Mouse (Mus musculus) embryonic facial prominence, embryonic 11.5 days (tissue): ENCODE data around the gene Stx7. TPM values are rescaled to one million over a fixed set of nuclear protein-coding genes. Genes with fewer than 3 reads are reported as not detected.

Experiments
- ATAC-seq: fragments of 200-750 bp; cut with Nextera tagmentation; replicated peaks from 2 replicates; pipeline ENCODE4 v1.8.0; 2017; ENCODE audit warnings: low read depth; ENCODE audit not compliant: insufficient number of reproducible peaks, low FRiP score, low TSS enrichment
- DNase-seq: peaks from one replicate; pipeline ENCODE4 v3.0.0-alpha.2; 2015; ENCODE audit warnings: low spot score
- H3K27ac ChIP-seq: fragments of 300-500 bp; sonication (generic); replicated peaks from 2 replicates; pipeline ENCODE4 v1.5.1; 2014; ENCODE audit warnings: mild to moderate bottlenecking, low read depth, low read length, control low read depth
- H3K27me3 ChIP-seq: fragments of 300-500 bp; sonication (generic); 2 replicates; pipeline ENCODE4 v1.6.1; 2014; ENCODE audit warnings: mild to moderate bottlenecking, low read length, moderate library complexity, mixed read lengths; ENCODE audit not compliant: control insufficient read depth, insufficient read depth
- H3K36me3 ChIP-seq: fragments of 300-500 bp; sonication (generic); replicated peaks from 2 replicates; pipeline ENCODE4 v1.6.1; 2014; ENCODE audit warnings: low read depth, mild to moderate bottlenecking, low read length, moderate library complexity, mixed read lengths; ENCODE audit not compliant: control insufficient read depth, insufficient read depth
- H3K4me1 ChIP-seq: fragments of 300-500 bp; sonication (generic); 2 replicates; pipeline ENCODE4 v1.6.1; 2014; ENCODE audit warnings: low read length, mixed read lengths; ENCODE audit not compliant: control insufficient read depth, insufficient read depth
- H3K4me2 ChIP-seq: fragments of 300-500 bp; sonication (generic); 2 replicates; pipeline ENCODE4 v1.6.1; 2014; ENCODE audit warnings: low read depth, mild to moderate bottlenecking, control low read depth, low read length, moderate library complexity
- H3K4me3 ChIP-seq: fragments of 300-500 bp; sonication (generic); 2 replicates; pipeline ENCODE4 v1.5.1; 2014; ENCODE audit warnings: low read depth, low read length, control low read depth
- H3K9ac ChIP-seq: fragments of 300-500 bp; sonication (generic); replicated peaks from 2 replicates; pipeline ENCODE4 v1.6.1; 2014; ENCODE audit warnings: mild to moderate bottlenecking, control low read depth, low read length
- H3K9me3 ChIP-seq: fragments of 300-500 bp; sonication (generic); replicated peaks from 2 replicates; pipeline ENCODE4 v1.6.1; 2016; ENCODE audit warnings: mild to moderate bottlenecking, low read length, inconsistent platforms, mixed read lengths; ENCODE audit not compliant: control insufficient read depth
- WGBS: fragments of 180-500 bp; shearing (Covaris S2); extraction: QIAGEN DNeasy Blood & Tissue Kit; methylation state at CpG from one replicate; pipeline ENCODE4 v1.1.7; 2014; 5-methylcytosine and 5-hydroxymethylcytosine counted together
- polyA plus RNA-seq: library from polyadenylated mRNA; unstranded; fragments of >200 nt; fragmentation: Nextera tagmentation; extraction: Ambion mirVana; gene quantifications from 2 replicates; pipeline ENCODE4 v1.2.1, GENCODE M21; 2014

The Stx7 gene
- polyA plus RNA-seq, 1 experiment from 2014 or later: 79.4 TPM

DNA sequence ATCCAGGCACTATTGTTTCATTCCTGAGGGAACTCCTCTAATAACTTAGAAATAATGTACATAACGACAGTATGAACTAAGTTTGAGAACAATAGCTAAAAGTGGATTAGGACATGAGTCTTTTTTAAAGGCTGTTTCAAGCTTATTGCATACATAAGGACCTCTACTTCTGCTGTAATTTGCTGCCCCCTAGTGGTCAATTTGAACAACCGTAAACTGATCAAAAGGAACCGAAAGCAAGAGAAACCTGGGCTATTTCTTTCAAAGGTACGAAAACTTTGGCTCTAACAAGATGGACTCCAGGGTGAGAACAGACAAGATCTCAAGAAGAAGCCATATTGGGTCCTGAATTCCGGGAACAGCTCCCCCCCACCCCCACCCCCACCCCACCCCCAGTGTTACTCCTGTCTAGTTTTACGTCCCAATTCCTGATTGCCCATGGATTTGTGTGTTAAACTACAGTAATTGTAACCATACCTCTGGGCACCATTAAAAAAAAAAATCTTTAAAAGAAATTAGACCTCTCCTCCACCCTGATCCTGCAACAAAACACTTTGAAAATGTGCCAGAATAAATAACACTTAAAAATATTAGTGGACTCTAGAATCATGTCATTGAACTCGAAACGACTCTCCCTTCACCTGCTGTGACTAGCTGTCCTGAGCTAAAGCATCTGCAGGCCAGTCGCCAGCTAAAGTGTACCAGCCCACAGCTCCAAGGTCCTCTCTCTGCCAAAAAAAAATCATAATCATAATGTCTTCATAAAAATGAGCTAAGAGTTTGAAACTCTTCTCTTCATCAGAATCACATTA lies 17.4 kb upstream of the Stx7 start:
- 17% methylated on average over 9 of the region's 9 CpGs for WGBS
- Histone ChIP-seq H3K4me3 (no peak overlapping the region), H3K27me3 (no peaks in the 10 kb centered on the region), H3K36me3 (no peaks in the 10 kb centered on the region), H3K27ac (no peak overlapping the region), H3K4me2 (peak overlapping the region; percentile 23; the same call in 1 of the 2 replicates), H3K9ac (no peak overlapping the region), H3K9me3 (no peaks in the 10 kb centered on the region), H3K4me1 (no peaks in the 10 kb centered on the region; the same call in 1 of the 2 replicates)
- ATAC-seq: peak; percentile 73; the same call in 1 of the 2 replicates
- peak; percentile 88 for DNase-seq

DNA sequence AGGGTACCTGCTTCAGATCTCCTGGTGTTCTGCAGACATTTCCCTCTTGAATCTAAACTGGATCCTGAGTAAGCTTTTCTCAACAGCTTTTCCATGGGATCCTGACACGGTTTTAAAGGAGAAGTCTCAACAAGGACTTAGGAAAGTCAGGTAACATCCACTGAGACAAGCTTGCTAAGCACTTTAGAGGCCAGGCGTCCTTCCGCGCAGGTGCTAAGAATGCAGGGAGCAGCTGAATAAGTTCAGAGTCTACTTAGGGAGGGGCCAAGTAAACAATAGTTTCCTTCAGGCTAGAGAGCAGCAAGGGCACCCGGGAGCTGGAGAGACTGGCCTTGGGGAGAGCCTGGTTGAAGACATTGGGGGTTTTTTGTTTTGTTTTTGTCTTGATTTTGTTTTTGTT lies 16.8 kb upstream of the Stx7 start:
- H3K4me2 ChIP-seq: no peak overlapping the region
- H3K9me3 ChIP-seq: no peaks in the 10 kb centered on the region
- H3K27me3 ChIP-seq: no peaks in the 10 kb centered on the region
- no peak overlapping the region for H3K27ac ChIP-seq
- ATAC-seq: no peak
- WGBS: 5% methylated on average over 5 of the region's 5 CpGs
- H3K4me1 ChIP-seq: no peaks in the 10 kb centered on the region; the same call in 1 of the 2 replicates
- no peaks in the 10 kb centered on the region for H3K36me3 ChIP-seq
- peak; percentile 27 for DNase-seq
- no peak overlapping the region for H3K4me3 ChIP-seq
- no peak overlapping the region for H3K9ac ChIP-seq

DNA sequence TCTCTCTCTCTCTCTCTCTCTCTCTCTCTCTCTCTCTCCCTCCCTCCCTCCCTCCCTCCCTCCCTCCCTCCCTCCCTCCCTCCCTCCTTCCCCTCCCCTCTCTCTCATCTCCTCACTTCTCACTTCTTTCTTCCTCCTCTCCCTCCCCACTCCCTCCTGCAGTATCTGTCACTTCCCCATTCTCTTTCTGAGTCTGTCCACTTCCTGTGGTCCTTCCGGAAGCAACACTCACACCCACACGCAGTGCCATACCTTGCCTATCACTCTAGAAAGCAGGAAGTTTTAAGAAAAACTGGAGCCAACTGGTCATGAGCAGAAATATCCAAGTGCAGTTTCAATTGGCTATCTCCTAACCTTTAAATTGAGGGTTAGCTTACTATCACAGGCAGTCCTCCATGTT lies 16.0 kb upstream of the Stx7 start:
- 50% methylated on average over 2 of the region's 2 CpGs for WGBS
- DNase-seq (no peak), ATAC-seq (no peak)

DNA sequence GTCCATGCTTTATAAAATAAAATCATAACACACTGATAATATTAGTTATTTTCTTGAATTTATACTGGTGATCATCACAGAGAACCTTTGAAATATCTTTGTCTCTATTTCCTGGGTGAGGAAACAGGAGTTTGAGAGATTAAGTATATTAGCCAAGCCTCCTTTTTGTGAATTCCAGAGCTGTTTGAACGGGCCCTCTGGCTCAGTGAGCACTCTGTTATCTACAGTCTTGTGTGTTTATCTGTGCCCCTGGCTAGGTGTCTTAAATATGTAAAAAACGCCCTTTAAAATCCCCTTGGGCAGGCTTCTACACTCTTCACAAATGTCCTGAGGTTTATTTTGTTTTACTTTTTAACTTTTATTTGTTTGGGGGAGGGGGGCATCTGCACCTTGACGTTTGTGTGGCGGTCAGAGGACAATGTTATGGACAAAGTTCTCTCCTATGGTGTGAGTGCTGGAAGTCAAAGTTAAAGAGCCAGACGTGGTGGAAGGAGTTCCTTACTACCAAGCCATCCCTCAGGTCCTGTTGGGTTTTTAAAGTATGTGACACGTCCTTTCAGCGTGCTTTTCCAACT lies 14.9 kb upstream of the Stx7 start:
- no peak overlapping the region for H3K27ac ChIP-seq
- no peaks in the 10 kb centered on the region; the same call in 1 of the 2 replicates for H3K4me1 ChIP-seq
- no peak overlapping the region for H3K9ac ChIP-seq
- no peak overlapping the region for H3K4me2 ChIP-seq
- no peaks in the 10 kb centered on the region for H3K9me3 ChIP-seq
- 52% methylated on average over 7 of the region's 7 CpGs for WGBS
- no peak overlapping the region for H3K4me3 ChIP-seq
- H3K36me3 ChIP-seq: no peaks in the 10 kb centered on the region
- DNase-seq: no peak
- no peak for ATAC-seq
- no peaks in the 10 kb centered on the region for H3K27me3 ChIP-seq

More for the DNA sequence above, 16.0 kb upstream of the Stx7 start:
- Histone ChIP-seq H3K9me3 (no peaks in the 10 kb centered on the region), H3K9ac (no peak overlapping the region), H3K27ac (no peak overlapping the region), H3K4me3 (no peak overlapping the region), H3K4me2 (no peak overlapping the region), H3K36me3 (no peaks in the 10 kb centered on the region), H3K4me1 (no peaks in the 10 kb centered on the region; the same call in 1 of the 2 replicates), H3K27me3 (no peaks in the 10 kb centered on the region)

DNA sequence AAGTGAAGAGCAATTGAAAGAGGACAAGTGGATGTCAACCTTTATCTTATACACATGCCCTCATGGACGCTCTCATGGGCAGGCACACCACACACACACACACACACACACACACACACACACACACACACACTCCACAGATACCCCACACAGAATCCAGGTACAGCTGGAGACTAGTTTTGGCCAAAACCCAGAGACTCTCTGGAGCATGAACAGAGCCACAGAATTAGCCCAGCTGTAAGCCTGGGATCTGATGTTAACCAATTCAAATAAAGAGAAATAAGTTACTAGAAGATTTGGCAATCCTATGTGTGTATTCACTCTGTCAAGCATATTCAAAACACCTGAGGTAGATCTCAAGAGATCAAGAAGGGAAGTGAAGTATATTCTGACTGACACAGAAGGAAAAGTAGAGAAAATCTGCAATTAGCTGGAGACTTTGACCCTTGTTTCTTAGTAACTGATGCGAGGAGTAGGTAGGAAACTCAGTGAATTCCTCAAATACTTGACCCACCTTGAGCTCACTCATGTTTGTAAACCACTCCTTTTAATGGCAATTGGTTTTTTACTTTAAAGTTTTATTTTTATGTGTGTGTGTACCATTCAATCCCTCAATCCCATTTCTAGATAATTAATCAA lies 10.4 kb upstream of the Stx7 start:
- Histone ChIP-seq H3K36me3 (no peaks in the 10 kb centered on the region), H3K4me3 (no peak overlapping the region), H3K27me3 (no peaks in the 10 kb centered on the region), H3K9me3 (no peaks in the 10 kb centered on the region), H3K9ac (no peak overlapping the region), H3K4me1 (no peaks in the 10 kb centered on the region), H3K4me2 (no peak overlapping the region), H3K27ac (no peak overlapping the region)
- ATAC-seq (no peak), DNase-seq (no peak)
- WGBS: 72% methylated on average over 2 of the region's 2 CpGs

GRCm38 (mm10) chr10:24142735-24143134 lies 6.4 kb upstream of the Stx7 start:
- no peak overlapping the region for H3K27ac ChIP-seq
- no peaks in the 10 kb centered on the region for H3K4me1 ChIP-seq
- H3K4me2 ChIP-seq: no peak overlapping the region
- no peaks in the 10 kb centered on the region for H3K27me3 ChIP-seq
- WGBS: 69% methylated on average over 3 of the region's 3 CpGs
- DNase-seq: no peak
- no peaks in the 10 kb centered on the region for H3K36me3 ChIP-seq
- no peak overlapping the region for H3K4me3 ChIP-seq
- H3K9ac ChIP-seq: no peak overlapping the region
- H3K9me3 ChIP-seq: no peaks in the 10 kb centered on the region
- ATAC-seq: no peak

DNA sequence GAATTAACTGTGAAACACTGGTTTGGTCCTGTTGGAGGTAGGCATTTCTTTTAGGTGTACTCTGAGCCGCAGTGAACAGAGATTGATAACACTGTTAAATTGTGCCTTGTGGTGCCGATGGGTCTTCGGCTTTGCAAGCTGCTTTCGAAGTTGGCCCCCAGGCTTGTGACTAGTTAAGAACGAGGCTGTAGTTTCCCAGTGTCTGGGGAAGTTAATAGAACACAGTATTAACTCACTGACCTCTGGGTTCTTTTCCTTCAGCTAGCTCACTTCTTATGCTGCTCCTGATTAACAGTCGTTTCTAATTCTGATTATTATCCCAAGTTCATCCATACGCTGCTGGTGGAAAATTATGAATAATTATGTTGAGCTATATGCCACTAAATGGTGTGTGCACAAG lies 984 bp downstream of the Stx7 start:
- 0 out of 2 replicates have a peak overlapping the region, but pooled peaks have one; percentile 39 for H3K9ac ChIP-seq
- H3K36me3 ChIP-seq: no peaks in the 10 kb centered on the region
- DNase-seq: no peak
- peak overlapping the region; percentile 76; the same call in 1 of the 2 replicates for H3K4me3 ChIP-seq
- 0 out of 2 replicates have a peak overlapping the region, but pooled peaks have one; percentile 21 for H3K4me2 ChIP-seq
- WGBS: 48% methylated on average over 7 of the region's 7 CpGs
- H3K9me3 ChIP-seq: no peaks in the 10 kb centered on the region
- no peak for ATAC-seq
- H3K27me3 ChIP-seq: no peaks in the 10 kb centered on the region
- no peaks in the 10 kb centered on the region for H3K4me1 ChIP-seq
- H3K27ac ChIP-seq: no peak overlapping the region
